Mouse (Mus musculus) kidney, adult 2 months (tissue): ENCODE measurements at regions not wholly inside any gene's neighbourhood (a gene's known extent, or its start where the extent isn't known, plus 50 kb on each side); places are given as distances from the start of the nearest gene placed in this dataset.

ENCODE experiments used
- DNase-seq: peaks from one replicate; pipeline ENCODE4 v3.0.0; 2021
- H3K27ac ChIP-seq: fragments of 200-500 bp; 2 replicates; pipeline ENCODE4 v1.5.1; 2012; ENCODE audit warnings: low read depth, low read length, control low read depth, inconsistent platforms; ENCODE audit not compliant: insufficient read depth
- H3K27me3 ChIP-seq: fragments of 200-500 bp; replicated peaks from 2 replicates; pipeline ENCODE4 v1.6.1; 2012; ENCODE audit warnings: mild to moderate bottlenecking, moderate library complexity, low read length, inconsistent platforms; ENCODE audit not compliant: control insufficient read depth, insufficient read depth
- H3K36me3 ChIP-seq: fragments of 200-500 bp; 2 replicates; pipeline ENCODE4 v1.6.1; 2012; ENCODE audit warnings: mild to moderate bottlenecking, moderate library complexity, low read length, inconsistent platforms; ENCODE audit not compliant: control insufficient read depth, insufficient read depth
- H3K4me1 ChIP-seq: fragments of 200-500 bp; 2 replicates; pipeline ENCODE4 v1.6.1; 2011; ENCODE audit warnings: low read length; ENCODE audit not compliant: control insufficient read depth, insufficient read depth
- H3K4me3 ChIP-seq: fragments of 200-500 bp; 2 replicates; pipeline ENCODE4 v1.5.1; 2011; ENCODE audit warnings: mild to moderate bottlenecking, low read depth, low read length, control low read depth; ENCODE audit not compliant: insufficient read depth
- CTCF ChIP-seq: fragments of 200-500 bp; conservative IDR thresholded peaks from 2 replicates; pipeline ENCODE4 v1.5.1; 2011; ENCODE audit warnings: low read depth, mild to moderate bottlenecking, control low read depth, low read length, moderate library complexity, mixed read lengths; ENCODE audit not compliant: insufficient read depth, insufficient read length
- POLR2A ChIP-seq: fragments of 200-500 bp; IDR thresholded peaks from one replicate; pipeline ENCODE4 v1.6.1; 2011; ENCODE audit warnings: low read depth, low read length, control low read depth
- WGBS: fragments of 180-500 bp; shearing (Covaris S2); methylation state at CpG from one replicate; pipeline ENCODE4 v1.1.7; 2018; 5-methylcytosine and 5-hydroxymethylcytosine counted together

GRCm38 (mm10) chr19:18200105-18200782 is 362.8 kb upstream of the Pcsk5 start:
- H3K27ac ChIP-seq, result no peak overlapping the region
- whole genome bisulfite sequencing, result 64% methylated on average over 4 of the region's 4 CpGs

GRCm38 (mm10) chr19:18189102-18189742 is 351.8 kb upstream of the Pcsk5 start:
- Histone ChIP-seq H3K4me1 (no peaks in the 10 kb centered on the region), H3K27me3 (no peaks in the 10 kb centered on the region), H3K4me3 (no peak overlapping the region), H3K27ac (no peak overlapping the region), H3K36me3 (no peaks in the 10 kb centered on the region)
- TF ChIP-seq CTCF, result no peak
- no peak for TF ChIP-seq POLR2A
- 31% methylated on average over 4 of the region's 4 CpGs for WGBS
- DNase-seq, result no peak

More at GRCm38 (mm10) chr19:18200105-18200782, 362.8 kb upstream of the Pcsk5 start:
- TF ChIP-seq CTCF, result no peak
- no peak for TF ChIP-seq POLR2A
- peak; percentile 16 for DNase-seq
- Histone ChIP-seq H3K4me1 (no peaks in the 10 kb centered on the region), H3K27me3 (no peaks in the 10 kb centered on the region), H3K36me3 (no peaks in the 10 kb centered on the region), H3K4me3 (no peak overlapping the region)

- DNase-seq, result no peak
- Histone ChIP-seq H3K27me3 (no peaks in the 10 kb centered on the region), H3K27ac (no peak overlapping the region), H3K4me3 (no peak overlapping the region), H3K36me3 (no peaks in the 10 kb centered on the region), H3K4me1 (no peaks in the 10 kb centered on the region)
- 34% methylated on average over 9 of the region's 9 CpGs for WGBS
- no peak for TF ChIP-seq POLR2A
- TF ChIP-seq CTCF, result no peak
Observed at GRCm38 (mm10) chr19:18188122-18188866, 350.9 kb upstream of the Pcsk5 start.

- 87% methylated on average over 1 of the region's 1 CpGs for WGBS
- DNase-seq, result no peak
- no peak overlapping the region for H3K27ac ChIP-seq
- TF ChIP-seq CTCF (no peak), POLR2A (no peak)
- no peaks in the 10 kb centered on the region for H3K36me3 ChIP-seq
- no peak overlapping the region for H3K4me3 ChIP-seq
- H3K27me3 ChIP-seq, result no peaks in the 10 kb centered on the region
- no peaks in the 10 kb centered on the region for H3K4me1 ChIP-seq
Observed at GRCm38 (mm10) chr19:18185767-18186554, 348.5 kb upstream of the Pcsk5 start.

GRCm38 (mm10) chr19:18185211-18185610 is 347.8 kb upstream of the Pcsk5 start:
- H3K4me1 ChIP-seq, result no peaks in the 10 kb centered on the region
- H3K4me3 ChIP-seq, result no peak overlapping the region
- TF ChIP-seq POLR2A, result no peak
- no peak for TF ChIP-seq CTCF
- no peak for DNase-seq
- 84% methylated on average over 2 of the region's 2 CpGs for WGBS
- no peaks in the 10 kb centered on the region for H3K36me3 ChIP-seq
- H3K27ac ChIP-seq, result no peak overlapping the region
- H3K27me3 ChIP-seq, result no peaks in the 10 kb centered on the region

- DNase-seq, result peak; percentile 88
- no peaks in the 10 kb centered on the region for H3K36me3 ChIP-seq
- H3K27me3 ChIP-seq, result no peaks in the 10 kb centered on the region
- H3K4me1 ChIP-seq, result peaks cover 7% of the 10 kb centered on the region; the same call in 1 of the 2 replicates
- no peak overlapping the region for H3K4me3 ChIP-seq
- 31% methylated on average over 3 of the region's 3 CpGs for WGBS
- peak overlapping the region; percentile 96 for H3K27ac ChIP-seq
- TF ChIP-seq POLR2A (no peak), CTCF (no peak)
Observed at GRCm38 (mm10) chr19:18176200-18176599, 338.8 kb upstream of the Pcsk5 start.
